Mouse (Mus musculus): ENCODE results near the gene Chga. TPM values are rescaled to one million over a fixed set of nuclear protein-coding genes. Genes with fewer than 3 reads are reported as not detected.

Gene Chga
- total RNA-seq (2021), result 100 to 1,000 TPM; 177 to 186 TPM

GRCm38 (mm10) chr12:102554721-102555516, at the start of gene Chga:
Chga (plus strand) TSS chr12:102554969.
- DNase-seq (ENCODE audit: low spot score in 2 of 2), result peak; percentile 80 to 86
- intact Hi-C loops (cut with DNase I), result no loop called here

DNA sequence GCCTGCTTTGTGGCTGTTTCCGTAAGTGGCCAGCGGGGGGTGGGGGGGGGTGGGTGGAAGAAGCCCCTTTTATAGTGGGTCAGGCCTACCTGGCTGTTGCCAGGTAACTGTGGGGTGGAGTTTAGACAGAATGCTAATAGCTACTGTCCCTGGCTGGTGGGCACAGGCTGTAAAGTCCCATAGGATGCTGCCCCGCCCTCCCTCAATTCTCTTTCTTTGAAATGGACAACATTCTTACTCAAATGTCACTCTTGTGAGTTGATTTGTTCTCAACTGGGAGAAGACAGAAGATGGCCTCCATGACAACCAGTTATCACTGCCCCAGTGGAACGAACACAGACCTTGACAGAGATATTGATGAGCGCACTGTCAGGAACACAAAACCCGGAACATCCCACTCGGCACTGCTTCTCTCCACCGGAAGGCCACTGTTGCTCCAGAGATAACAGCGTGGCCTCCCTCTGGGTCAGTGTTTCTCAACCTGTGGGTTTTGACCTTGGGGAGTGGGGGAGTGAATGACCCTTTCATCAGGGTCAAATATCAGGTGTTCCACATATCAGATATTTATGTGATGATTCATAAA, 49.5 kb upstream of the Chga start:
- DNase-seq (ENCODE audit: low spot score in 2 of 2), result no peak
- intact Hi-C loops (cut with DNase I), result no loop called here

- DNase-seq (ENCODE audit: low spot score in 2 of 2), result no peak
- intact Hi-C loops (cut with DNase I), result no loop called here
These were observed 48.8 kb upstream of the Chga start for GRCm38 (mm10) chr12:102505949-102506348.

- no peak for DNase-seq (ENCODE audit: low spot score in 2 of 2)
- intact Hi-C loops (cut with DNase I), result no loop called here
These were observed 43.4 kb upstream of the Chga start for GRCm38 (mm10) chr12:102511363-102511762.

DNA sequence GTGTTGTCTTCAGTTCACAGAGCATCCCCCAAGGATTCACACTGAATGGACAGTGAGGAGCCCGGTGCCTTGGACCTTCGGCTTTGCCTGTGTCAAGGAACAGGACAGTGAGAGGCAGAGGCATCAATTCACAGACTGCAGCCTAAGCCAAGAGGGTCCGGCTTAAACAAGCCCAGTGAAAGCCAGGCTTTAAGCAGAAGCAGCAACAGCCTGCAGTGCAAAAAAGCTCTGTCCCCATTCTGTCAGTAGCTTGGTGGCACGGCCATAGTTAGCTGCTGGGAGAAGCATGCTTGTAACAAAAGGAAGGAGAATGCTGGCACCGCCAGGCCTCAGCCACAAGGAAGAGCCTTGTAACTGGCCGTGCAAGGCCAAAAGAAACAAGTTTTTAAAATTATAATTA, 40.6 kb upstream of the Chga start:
- DNase-seq (ENCODE audit: low spot score in 2 of 2), result no peak
- intact Hi-C loops (cut with DNase I), result no loop called here

GRCm38 (mm10) chr12:102514751-102515150, 40.0 kb upstream of the Chga start:
- DNase-seq (ENCODE audit: low spot score in 2 of 2), result no peak

DNA sequence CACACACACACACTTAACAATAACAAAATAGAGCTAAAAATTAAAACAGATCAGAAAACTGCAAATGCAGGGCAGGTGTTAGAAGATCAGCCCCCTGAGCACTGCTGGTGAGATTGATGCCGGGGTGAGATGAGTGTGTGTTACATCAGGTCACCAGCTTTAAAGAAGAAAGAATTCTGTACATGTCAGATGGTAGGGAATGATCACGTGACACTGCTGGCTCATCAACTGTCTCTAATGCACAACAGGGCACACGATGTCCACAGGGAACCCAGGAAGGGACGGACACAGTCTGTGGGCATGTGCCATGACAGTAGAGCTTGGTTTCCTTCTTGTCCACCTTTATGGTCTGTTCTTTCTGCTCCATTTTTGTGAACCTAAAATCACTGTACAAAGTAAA, 38.6 kb upstream of the Chga start:
- DNase-seq (ENCODE audit: low spot score in 2 of 2), result no peak
- intact Hi-C loops (cut with DNase I), result no loop called here

More at GRCm38 (mm10) chr12:102514751-102515150, 40.0 kb upstream of the Chga start:
- intact Hi-C loops (cut with DNase I), result no loop called here

- intact Hi-C loops (cut with DNase I), result no loop called here
- no peak for DNase-seq (ENCODE audit: low spot score in 2 of 2)
These were observed 37.1 kb upstream of the Chga start for GRCm38 (mm10) chr12:102517647-102518046.

GRCm38 (mm10) chr12:102519929-102520720, 34.6 kb upstream of the Chga start:
- DNase-seq (ENCODE audit: low spot score in 2 of 2), result no peak
- intact Hi-C loops (cut with DNase I), result no loop called here

DNA sequence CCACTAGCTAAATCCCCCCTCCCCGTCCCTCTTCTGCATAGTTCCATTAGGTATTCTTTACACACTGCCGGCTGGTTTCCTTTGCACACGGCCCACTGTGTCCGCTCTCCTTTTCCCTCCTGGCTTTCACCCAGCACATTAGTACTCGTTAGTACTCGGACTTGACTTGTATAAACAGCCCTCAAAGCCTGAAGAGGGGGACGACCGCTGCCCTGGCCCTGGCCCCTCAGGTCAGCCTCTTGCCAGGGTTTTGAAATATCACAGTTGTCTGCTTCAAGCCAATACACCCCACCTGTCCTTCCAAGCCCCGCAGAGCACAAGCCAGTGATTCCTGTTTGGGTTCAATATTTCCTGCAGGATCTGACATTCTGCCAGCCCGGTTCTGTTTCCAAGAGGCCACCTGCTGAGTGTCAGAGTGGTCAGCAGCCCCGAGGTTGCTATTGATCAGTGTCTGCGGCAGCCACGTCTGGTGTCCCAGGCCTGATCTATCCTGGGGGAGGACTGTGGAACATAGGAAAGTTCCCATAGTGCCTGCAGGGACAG, 32.9 kb upstream of the Chga start:
- DNase-seq (ENCODE audit: low spot score in 2 of 2), result no peak
- intact Hi-C loops (cut with DNase I), result no loop called here

DNA sequence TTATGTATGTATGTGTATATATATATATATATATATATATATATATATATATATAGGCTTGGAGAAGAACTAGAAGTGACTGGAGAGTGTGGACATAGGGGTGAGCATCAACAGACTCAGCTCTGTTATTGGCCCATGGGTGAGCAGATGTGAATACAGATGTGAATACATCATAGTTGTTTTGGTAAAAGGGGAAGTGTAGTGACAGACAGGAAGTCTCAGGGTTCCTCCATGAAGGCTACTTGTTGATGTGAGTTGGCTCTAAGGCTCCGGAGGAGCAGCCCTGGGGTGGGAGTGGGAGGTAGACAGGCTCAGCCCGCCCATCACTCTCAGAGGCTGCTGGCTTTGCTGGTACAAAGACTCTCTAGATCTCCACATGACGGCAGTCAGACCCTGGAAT, 30.6 kb upstream of the Chga start:
- DNase-seq (ENCODE audit: low spot score in 2 of 2), result no peak
- intact Hi-C loops (cut with DNase I), result loop anchor here (2.0 kb wide), 1 partner anchor 195 kb away; no protein-coding TSS in a partner anchor

DNA sequence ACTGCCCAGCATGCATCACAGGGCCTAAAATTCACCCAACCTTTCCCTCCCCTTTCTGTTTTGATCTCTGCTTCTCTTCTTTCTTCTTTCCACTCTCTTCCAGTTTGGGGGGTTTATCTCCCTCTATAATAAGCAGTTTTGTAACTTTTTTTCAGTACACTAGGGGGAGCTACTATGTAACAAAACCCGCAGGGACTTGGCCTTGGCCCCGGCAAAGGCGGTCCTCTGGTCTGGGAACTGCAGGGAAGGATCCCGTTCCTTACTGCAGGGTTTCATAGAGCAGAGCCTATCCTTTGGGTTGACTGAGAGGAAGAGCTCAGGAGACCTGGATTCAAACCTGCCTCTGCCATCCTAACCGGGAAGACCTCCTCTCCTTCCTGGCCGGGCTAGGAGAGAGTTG, 30.0 kb upstream of the Chga start:
- intact Hi-C loops (cut with DNase I), result loop anchor here (2.0 kb wide), 1 partner anchor 194 kb away; no protein-coding TSS in a partner anchor
- DNase-seq (ENCODE audit: low spot score in 2 of 2), result peak in 1 of 2 experiments; percentile 25

DNA sequence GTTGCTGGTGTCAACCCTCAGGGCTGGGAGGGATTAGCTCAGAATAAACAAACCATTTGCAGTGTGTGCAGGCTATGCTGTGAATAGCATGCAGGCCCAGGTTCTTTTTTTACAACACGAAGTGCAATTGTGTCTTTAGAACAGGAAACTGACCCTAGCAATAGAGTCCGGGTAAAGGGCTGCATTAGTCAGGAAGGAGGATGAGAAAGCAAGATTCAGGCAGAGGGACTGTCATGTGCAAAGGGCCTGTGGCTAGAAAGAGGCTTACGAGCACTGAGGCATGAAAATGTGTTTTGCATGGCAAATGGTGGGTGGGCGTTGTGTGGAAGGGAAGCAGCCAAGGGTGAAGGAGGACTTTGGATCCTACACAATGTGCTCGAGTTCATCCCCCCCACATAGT, 26.8 kb upstream of the Chga start:
- intact Hi-C loops (cut with DNase I), result no loop called here
- no peak for DNase-seq (ENCODE audit: low spot score in 2 of 2)

DNA sequence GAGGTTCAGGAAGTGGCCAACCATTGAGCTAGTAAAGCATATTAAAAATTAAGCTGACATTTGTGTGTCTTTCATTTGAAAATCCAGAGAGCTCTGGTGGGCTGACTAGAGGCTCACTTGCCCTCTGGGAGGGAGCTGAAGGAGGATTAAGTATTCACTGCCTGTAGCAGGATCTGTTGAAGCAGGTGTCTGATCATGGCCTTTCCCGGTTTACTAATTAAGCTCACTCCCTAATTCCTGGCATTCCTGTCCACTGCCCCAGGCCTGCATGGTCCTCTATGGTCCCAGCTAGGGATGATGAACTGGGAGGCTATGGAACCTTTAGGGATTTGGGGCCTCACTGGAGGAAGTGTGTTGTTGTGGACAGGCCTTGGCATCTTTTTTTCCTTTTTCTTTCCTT, 19.0 kb upstream of the Chga start:
- intact Hi-C loops (cut with DNase I), result no loop called here
- DNase-seq (ENCODE audit: low spot score in 2 of 2), result no peak

DNA sequence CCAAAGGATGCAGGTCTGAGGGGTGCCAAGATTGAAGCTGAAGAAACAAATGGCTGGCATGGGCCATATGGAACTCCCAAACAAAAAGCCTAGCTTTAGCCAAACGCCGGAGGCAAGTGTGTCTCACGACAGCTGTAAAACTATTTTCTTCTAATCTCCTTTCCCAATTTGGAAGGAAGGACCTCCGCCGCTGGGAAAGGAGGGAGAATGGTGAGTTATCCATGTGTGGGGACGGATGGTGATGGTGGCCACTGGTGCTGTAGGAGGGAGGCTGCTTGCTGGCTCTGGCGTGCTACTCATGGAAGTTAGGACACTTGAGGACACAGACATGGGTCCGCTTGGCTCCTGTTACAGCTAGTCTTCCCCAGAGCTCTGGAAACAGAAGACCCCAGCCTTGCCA, 14.5 kb upstream of the Chga start:
- DNase-seq (ENCODE audit: low spot score in 2 of 2), result peak in 1 of 2 experiments; percentile 59
- intact Hi-C loops (cut with DNase I), result no loop called here

DNA sequence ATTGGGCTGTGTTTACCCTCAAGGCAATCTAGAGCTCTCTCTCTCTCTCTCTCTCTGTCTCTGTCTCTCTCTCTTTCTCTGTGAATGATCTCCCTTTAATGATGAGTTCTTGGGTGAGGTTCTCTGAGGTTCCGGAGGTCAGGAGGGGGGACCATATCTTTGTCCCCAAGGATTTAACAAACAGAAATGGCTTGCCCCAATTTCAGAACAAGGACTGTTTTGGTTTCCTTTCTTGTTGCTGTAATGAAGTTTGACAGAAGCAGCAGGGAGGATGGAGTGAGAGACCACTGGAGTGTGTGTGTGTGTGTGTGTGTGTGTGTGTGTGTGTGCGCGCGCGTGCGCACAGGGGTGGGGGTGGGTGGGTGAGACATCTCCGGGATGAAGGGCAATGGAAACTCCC, 13.6 kb upstream of the Chga start:
- intact Hi-C loops (cut with DNase I), result no loop called here
- no peak for DNase-seq (ENCODE audit: low spot score in 2 of 2)

- intact Hi-C loops (cut with DNase I), result no loop called here
- no peak for DNase-seq (ENCODE audit: low spot score in 2 of 2)
These were observed 9.6 kb upstream of the Chga start for GRCm38 (mm10) chr12:102545122-102545521.

DNA sequence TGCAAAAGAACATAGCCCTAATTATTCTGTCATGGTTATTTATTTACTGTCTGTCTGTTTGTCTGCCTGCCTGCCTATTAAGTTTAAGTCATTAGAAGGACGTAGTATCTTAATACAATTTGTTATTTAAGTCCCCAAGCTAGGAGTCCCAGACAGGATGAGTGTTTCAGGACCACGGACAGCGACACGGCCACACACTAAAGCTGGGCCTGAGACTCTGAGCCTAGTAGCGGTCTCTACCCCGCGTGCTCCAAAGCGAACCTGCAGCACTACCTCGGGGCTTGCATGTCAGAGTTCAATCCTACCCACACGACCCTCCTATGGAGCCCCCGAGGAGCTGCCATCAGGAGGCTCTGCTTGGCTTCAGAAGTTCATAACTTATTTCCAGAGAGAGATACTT, 4.2 kb upstream of the Chga start:
- no peak for DNase-seq (ENCODE audit: low spot score in 2 of 2)
- intact Hi-C loops (cut with DNase I), result no loop called here

DNA sequence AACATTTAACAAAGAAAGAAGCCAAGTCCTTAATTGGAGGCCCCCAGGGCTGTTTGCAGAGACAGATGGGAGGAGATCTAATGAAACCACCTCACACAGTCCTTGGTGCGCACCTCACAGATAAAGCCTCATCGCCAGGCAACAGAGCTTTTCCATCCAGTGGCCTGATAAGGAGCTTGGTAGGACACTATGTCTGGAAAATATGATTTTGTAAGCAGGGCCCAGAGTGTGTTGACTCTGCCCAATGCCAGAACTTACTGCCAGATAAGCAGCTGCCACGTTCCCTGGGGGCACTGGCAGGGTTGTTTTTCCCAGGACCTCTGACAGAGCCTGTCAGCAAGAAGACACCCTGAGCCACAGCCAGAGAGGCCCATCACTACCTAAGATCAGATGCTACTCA, 3.6 kb upstream of the Chga start:
- intact Hi-C loops (cut with DNase I), result no loop called here
- DNase-seq (ENCODE audit: low spot score in 2 of 2), result no peak

DNA sequence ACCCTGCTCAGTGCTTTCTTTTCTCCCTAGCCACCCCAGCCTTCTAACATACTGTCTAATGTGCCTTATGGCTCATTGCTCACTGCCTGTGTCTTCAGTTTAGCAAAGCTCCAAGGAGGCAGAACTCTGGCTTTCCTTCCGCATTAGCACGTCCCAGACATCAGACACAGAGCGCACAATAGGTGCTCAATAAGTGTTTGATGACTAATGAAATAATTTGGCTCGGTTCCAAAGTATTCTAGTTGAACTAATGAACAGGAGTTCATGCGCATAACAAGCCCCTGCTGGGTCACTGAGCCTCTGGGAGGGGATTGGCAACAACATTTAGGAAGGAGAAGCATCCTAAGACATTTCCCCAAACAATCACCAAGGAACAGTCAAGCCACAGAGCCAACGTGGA, 2.8 kb upstream of the Chga start:
- DNase-seq (ENCODE audit: low spot score in 2 of 2), result no peak
- intact Hi-C loops (cut with DNase I), result no loop called here
